Mouse (Mus musculus): ENCODE results near the gene B4galt7. TPM values are rescaled to one million over a fixed set of nuclear protein-coding genes. Genes with fewer than 3 reads are reported as not detected.

Gene B4galt7
- total and polyA plus RNA-seq, 3 experiments: 15.0 to 19.9 TPM; not detected in 1

DNA sequence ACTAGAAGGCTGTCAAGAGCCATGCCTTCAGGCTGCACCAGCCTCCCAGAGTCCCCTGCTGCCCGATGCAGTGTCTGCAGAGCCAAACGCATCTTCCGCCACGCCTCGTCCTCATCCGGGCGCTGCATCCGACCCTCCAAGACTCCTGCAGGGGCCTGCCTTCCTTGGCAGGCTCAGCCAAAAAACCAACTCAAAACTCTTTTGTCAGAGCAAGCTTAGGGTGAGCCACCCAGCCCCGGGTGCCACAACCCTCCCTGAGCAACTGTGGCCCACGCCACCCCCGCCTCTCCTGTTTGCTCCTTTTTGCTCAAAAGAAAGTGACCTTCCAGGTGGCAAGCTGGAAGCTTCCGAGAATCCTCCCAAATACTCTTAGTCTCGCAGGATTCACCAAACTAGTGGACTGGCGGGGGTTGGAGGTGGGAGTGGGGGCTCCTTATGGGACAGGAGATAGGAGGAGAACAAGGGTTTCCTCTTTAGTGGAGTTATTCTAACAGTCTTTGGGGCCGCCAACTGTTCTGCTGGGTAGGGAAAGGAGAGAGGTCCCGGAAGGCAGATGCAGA lies 29.9 kb upstream of the B4galt7 start:
- no peaks in the 10 kb centered on the region for H3K27me3 ChIP-seq (ENCODE audit: control insufficient read depth in 1 of 2, insufficient read depth in 2 of 2, low read length in 2 of 2)
- DNase-seq (ENCODE audit: low read depth, low spot score): no peak

DNA sequence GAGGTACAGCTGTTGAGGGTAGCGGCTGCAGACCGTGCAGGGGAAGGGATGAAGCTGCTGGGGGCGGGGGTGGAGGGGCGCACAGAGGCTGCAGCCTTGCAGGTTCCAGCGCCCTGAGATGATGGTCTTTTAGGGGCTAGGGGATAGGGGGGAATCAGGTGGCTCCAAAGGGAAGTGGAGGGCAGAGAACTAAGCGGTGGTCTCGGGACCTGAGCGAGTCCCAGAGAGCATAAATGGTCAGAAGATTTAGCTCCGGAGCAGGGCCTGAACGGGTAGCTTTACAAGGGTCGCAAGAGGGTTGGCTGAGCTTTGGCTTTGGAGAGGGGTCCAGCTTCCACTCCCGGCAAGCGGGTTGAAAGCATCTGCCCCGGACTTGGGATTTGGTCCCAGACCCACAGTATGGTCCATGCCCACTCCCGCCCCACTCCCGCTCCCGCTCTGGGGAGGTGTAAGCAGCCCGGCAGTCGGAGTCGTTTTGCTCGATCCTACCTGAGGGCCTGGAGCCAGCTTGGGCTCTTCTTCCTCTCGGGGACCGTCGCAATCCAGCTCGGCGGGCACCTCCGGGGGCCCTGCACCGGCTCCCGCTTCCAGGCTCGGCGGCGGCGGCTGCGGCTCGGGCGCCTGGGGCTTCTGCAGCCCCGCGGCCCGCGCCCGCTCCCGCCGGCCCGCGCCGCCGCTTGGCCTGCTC lies 29.3 kb upstream of the B4galt7 start:
- Histone ChIP-seq H3K9ac (ENCODE audit: control insufficient read depth, low read depth, low read length, poor library complexity, severe bottlenecking) (peak overlapping the region; percentile 98), H3K79me2 (ENCODE audit: control insufficient read depth, insufficient read depth, low read length, poor library complexity) (peaks cover 19% of the 10 kb centered on the region), H3K4me3 (ENCODE audit: control insufficient read depth in 1 of 2, insufficient read depth in 1 of 2, low read depth in 2 of 2, low read length in 2 of 2) (peak overlapping the region; percentile 97 to 99), H3K36me3 (ENCODE audit: control insufficient read depth in 1 of 2, insufficient read depth in 2 of 2, low read length in 2 of 2) (peaks cover 3 to 13% of the 10 kb centered on the region in 2 experiments; a peak in 2 of 4 replicates), H3K9me3 (replicated peaks; ENCODE audit: insufficient read depth, low read length) (no peaks in the 10 kb centered on the region), H3K27me3 (ENCODE audit: control insufficient read depth in 1 of 2, insufficient read depth in 2 of 2, low read length in 2 of 2) (no peaks in the 10 kb centered on the region), H3K27ac (ENCODE audit: control insufficient read depth, low read depth, low read length) (peak overlapping the region; percentile 47), H3K4me1 (ENCODE audit: control insufficient read depth in 1 of 2, insufficient read depth in 2 of 2, low read length in 2 of 2) (peaks cover 0 to 17% of the 10 kb centered on the region in 2 experiments; a peak in 3 of 4 replicates)
- DNase-seq (ENCODE audit: low read depth, low spot score): peak; percentile 43
- TF ChIP-seq MXI1 (IDR thresholded peaks at IDR 0.05; ENCODE audit: low read depth, low read length) (no peak), POLR2A (IDR thresholded peaks at IDR 0.05; ENCODE audit: control insufficient read depth in 1 of 2, insufficient read depth in 1 of 2, low read depth in 1 of 2, low read length in 2 of 2, poor library complexity in 1 of 2) (peak in 1 of 2 experiments; percentile 9; a peak in 1 of 4 replicates)

More for the DNA sequence above, 29.9 kb upstream of the B4galt7 start:
- TF ChIP-seq ELF1 (IDR thresholded peaks at IDR 0.05; ENCODE audit: low read depth, low read length): no peak
- TF ChIP-seq MAX (IDR thresholded peaks at IDR 0.05; ENCODE audit: low read length): no peak
- TF ChIP-seq UBTF (IDR thresholded peaks at IDR 0.05; ENCODE audit: borderline replicate concordance, insufficient read depth, low read depth, low read length): no peak
- no peak for TF ChIP-seq MAZ (IDR thresholded peaks at IDR 0.05; ENCODE audit: low read depth, low read length)
- no peak for TF ChIP-seq TAL1 (IDR thresholded peaks at IDR 0.05; ENCODE audit: low read length)
- TF ChIP-seq EP300 (IDR thresholded peaks at IDR 0.05; ENCODE audit: low read depth in 1 of 2, low read length in 2 of 2): no peak
- TF ChIP-seq ZMIZ1 (IDR thresholded peaks at IDR 0.05; ENCODE audit: low read depth, low read length): no peak
- TF ChIP-seq ZNF384 (IDR thresholded peaks at IDR 0.05; ENCODE audit: low read depth, low read length): no peak
- no peak for TF ChIP-seq HCFC1 (IDR thresholded peaks at IDR 0.05; ENCODE audit: low read depth, low read length)
- no peak for TF ChIP-seq KAT2A (conservative IDR thresholded peaks at IDR 0.05; ENCODE audit: low read depth, low read length)
- no peak for TF ChIP-seq TBP (IDR thresholded peaks at IDR 0.05; ENCODE audit: low read depth, low read length)
- TF ChIP-seq TCF12 (IDR thresholded peaks at IDR 0.05; ENCODE audit: low read depth, low read length): no peak
- no peak for TF ChIP-seq CHD2 (IDR thresholded peaks at IDR 0.05; ENCODE audit: low read length)
- no peak for TF ChIP-seq NELFE (IDR thresholded peaks at IDR 0.05; ENCODE audit: low read depth, low read length)
- TF ChIP-seq SIN3A (IDR thresholded peaks at IDR 0.05; ENCODE audit: low read length): no peak
- TF ChIP-seq ETS1 (IDR thresholded peaks at IDR 0.05; ENCODE audit: low read depth, low read length): no peak
- TF ChIP-seq MYC (IDR thresholded peaks at IDR 0.05; ENCODE audit: low read depth, low read length): no peak
- TF ChIP-seq RAD21 (IDR thresholded peaks at IDR 0.05; ENCODE audit: low read depth, low read length): no peak
- no peak for TF ChIP-seq ZC3H11A (IDR thresholded peaks at IDR 0.05; ENCODE audit: low read depth, low read length)
- Histone ChIP-seq H3K27ac (ENCODE audit: control insufficient read depth, low read depth, low read length) (no peak overlapping the region), H3K4me1 (ENCODE audit: control insufficient read depth in 1 of 2, insufficient read depth in 2 of 2, low read length in 2 of 2) (peaks cover 0 to 17% of the 10 kb centered on the region in 2 experiments; a peak in 3 of 4 replicates), H3K4me3 (ENCODE audit: control insufficient read depth in 1 of 2, insufficient read depth in 1 of 2, low read depth in 2 of 2, low read length in 2 of 2) (peak overlapping the region; percentile 97 to 99), H3K36me3 (ENCODE audit: control insufficient read depth in 1 of 2, insufficient read depth in 2 of 2, low read length in 2 of 2) (peaks cover 3 to 13% of the 10 kb centered on the region in 2 experiments; a peak in 2 of 4 replicates), H3K9ac (ENCODE audit: control insufficient read depth, low read depth, low read length, poor library complexity, severe bottlenecking) (peak overlapping the region; percentile 98), H3K79me2 (ENCODE audit: control insufficient read depth, insufficient read depth, low read length, poor library complexity) (peaks cover 19% of the 10 kb centered on the region), H3K9me3 (replicated peaks; ENCODE audit: insufficient read depth, low read length) (no peaks in the 10 kb centered on the region)

All from MEL (cell line).